Mouse (Mus musculus): ENCODE results near the gene Elk3.

Elk3 gene

GRCm38 (mm10) chr10:93283258-93283657, 27.7 kb downstream of the Elk3 start:
- POLR2A ChIA-PET = interaction anchor here (0.5 to 2.9 kb wide), 6 partner anchors 10 to 123 kb away, joined by 3 to 10 read pairs (median 4); partner anchors contain the start of gene Cdk17 (in 2 of the 4)
- CTCF ChIA-PET = interaction anchor here (0.6 to 1.8 kb wide), 26 partner anchors 8 to 535 kb away, joined by 3 to 14 read pairs (median 3); partner anchors contain the start of genes Cdk17 (in 2 of the 4), Cfap54 (in 1 of the 4) and Lta4h (in 1 of the 4)

GRCm38 (mm10) chr10:93282526-93282964, 28.4 kb downstream of the Elk3 start:
- POLR2A ChIA-PET = interaction anchor here (0.5 to 2.9 kb wide), 5 partner anchors 9 to 122 kb away, joined by 3 to 10 read pairs (median 4); partner anchors contain the start of gene Cdk17 (in 2 of the 4)
- CTCF ChIA-PET = interaction anchor here (0.6 to 1.8 kb wide), 26 partner anchors 9 to 536 kb away, joined by 3 to 14 read pairs (median 3); partner anchors contain the start of genes Cdk17 (in 2 of the 4), Cfap54 (in 1 of the 4) and Lta4h (in 1 of the 4)

GRCm38 (mm10) chr10:93281092-93281491, 29.8 kb downstream of the Elk3 start:
- CTCF ChIA-PET = interaction anchor here in 1 of 4 experiments (1.0 kb wide), 1 partner anchor 121 kb away, joined by 4 read pairs; the partner anchor contains the start of gene Cdk17

GRCm38 (mm10) chr10:93280586-93280985, 30.3 kb downstream of the Elk3 start:
- CTCF ChIA-PET = interaction anchor here in 1 of 4 experiments (1.0 kb wide), 1 partner anchor 120 kb away, joined by 4 read pairs; the partner anchor contains the start of gene Cdk17
- POLR2A ChIA-PET = interaction anchor here in 2 of 4 experiments (0.6 to 0.8 kb wide), 4 partner anchors 28 to 209 kb away, joined by 3 read pairs; no protein-coding TSS in a partner anchor

More at GRCm38 (mm10) chr10:93281092-93281491, 29.8 kb downstream of the Elk3 start:
- POLR2A ChIA-PET = interaction anchor here in 1 of 4 experiments (0.7 to 0.8 kb wide), 2 partner anchors 143 to 193 kb away, joined by 3 read pairs; no protein-coding TSS in a partner anchor

DNA sequence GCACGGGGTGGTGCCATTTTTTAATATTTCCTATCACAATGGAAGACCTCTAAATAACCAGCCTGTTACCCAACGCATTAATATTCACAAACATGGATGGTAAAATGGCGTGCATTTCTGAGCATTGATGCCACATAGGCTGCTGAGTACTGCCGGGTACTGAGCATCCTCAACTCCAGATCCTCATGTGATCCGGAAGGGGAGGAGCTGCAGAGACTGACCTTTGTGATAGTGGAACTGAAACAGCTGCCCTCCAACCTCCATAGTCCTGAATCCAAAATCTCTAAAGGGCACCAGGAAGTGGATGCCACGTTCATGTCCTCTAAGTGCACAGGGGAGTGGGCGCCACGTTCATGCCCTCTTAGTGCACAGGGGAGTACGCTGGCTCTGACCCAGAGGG, 31.9 kb downstream of the Elk3 start:
- ChIA-PET POLR2A (interaction anchor here in 3 of 4 experiments (0.6 to 4.9 kb wide), 58 partner anchors 8 to 880 kb away, joined by 3 to 28 read pairs (median 4); partner anchors contain the start of genes Cdk17 (in 3 of the 3), Cfap54 (in 1 of the 3) and Lta4h (in 1 of the 3)), CTCF (interaction anchor here in 2 of 4 experiments (0.5 to 1.5 kb wide), 7 partner anchors 85 to 540 kb away, joined by 3 to 5 read pairs (median 3); no protein-coding TSS in a partner anchor)

DNA sequence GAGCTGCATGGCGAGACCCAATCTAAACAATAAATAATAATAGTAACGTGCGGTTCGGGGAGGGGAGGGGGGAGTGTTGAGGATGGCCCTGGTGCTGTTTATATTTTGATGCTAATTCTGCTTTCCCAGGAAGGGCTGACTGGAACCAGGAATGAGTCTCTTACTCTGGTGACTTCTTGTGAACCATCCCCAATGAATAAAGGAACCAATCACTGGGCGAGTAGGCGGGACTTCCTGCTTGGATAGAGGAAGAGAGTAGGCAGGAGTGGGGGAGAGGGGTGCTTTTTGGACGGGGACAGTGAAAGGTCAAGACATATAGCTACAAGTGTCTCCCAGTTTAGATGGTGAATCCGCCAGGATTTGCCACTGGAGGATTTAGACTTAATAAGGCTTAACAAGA, 32.6 kb downstream of the Elk3 start:
- ChIA-PET POLR2A (interaction anchor here in 3 of 4 experiments (0.6 to 4.9 kb wide), 50 partner anchors 9 to 499 kb away, joined by 3 to 28 read pairs (median 4); partner anchors contain the start of genes Cdk17 (in 2 of the 3), Cfap54 (in 1 of the 3) and Lta4h (in 1 of the 3)), CTCF (interaction anchor here in 2 of 4 experiments (0.6 to 1.5 kb wide), 7 partner anchors 86 to 540 kb away, joined by 3 to 5 read pairs (median 3); no protein-coding TSS in a partner anchor)

DNA sequence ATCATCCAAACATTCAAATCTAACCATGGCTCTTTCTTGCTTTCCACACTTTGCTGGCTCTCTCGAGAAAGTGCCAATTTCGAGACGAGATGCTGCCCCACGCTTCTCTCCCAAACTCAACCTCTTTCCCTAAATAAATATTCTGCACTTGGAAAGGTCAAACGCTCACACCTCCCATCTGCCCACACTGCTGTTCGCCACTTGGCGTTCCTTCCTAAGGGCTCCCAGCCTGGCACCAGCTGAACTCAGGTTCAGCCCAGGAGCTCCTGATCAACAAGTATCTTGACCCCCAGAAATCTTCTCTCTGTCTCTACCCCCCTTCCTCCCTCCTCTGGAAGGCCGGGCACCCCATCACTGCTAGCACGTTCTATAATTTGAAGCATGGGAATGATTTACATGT, 34.1 kb downstream of the Elk3 start:
- ChIA-PET CTCF (interaction anchor here in 2 of 4 experiments (0.6 to 1.6 kb wide), 2 partner anchors 15 to 296 kb away, joined by 3 to 7 read pairs; no protein-coding TSS in a partner anchor), POLR2A (interaction anchor here in 3 of 4 experiments (0.7 to 4.9 kb wide), 20 partner anchors 8 to 214 kb away, joined by 3 to 28 read pairs (median 4); partner anchors contain the start of gene Cfap54 (in 1 of the 3))

DNA sequence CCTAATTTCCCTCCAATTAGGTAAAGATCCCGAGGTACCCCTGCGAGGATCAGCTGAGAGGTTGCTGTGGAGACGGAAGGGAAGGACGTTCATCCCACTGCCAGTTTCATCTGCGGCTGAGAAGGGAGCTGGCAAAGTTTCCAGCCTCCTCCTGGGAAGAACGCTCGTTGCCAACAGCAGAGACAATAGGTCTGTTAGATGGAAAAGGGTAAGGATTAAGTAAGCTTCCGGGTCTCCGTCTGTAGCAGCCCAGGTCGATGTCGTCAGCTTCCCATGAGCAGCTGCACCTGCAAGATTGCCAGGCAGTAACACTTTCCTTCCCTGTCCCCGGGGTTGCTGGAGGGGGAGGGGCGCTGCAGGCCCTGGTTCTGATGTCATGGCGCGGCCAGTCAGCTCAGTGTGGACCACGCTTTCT, 34.6 kb downstream of the Elk3 start:
- CTCF ChIA-PET = interaction anchor here in 3 of 4 experiments (0.6 to 1.6 kb wide), 4 partner anchors 14 to 296 kb away, joined by 3 to 7 read pairs (median 4); partner anchors contain the start of gene Cdk17 (in 1 of the 3)

DNA sequence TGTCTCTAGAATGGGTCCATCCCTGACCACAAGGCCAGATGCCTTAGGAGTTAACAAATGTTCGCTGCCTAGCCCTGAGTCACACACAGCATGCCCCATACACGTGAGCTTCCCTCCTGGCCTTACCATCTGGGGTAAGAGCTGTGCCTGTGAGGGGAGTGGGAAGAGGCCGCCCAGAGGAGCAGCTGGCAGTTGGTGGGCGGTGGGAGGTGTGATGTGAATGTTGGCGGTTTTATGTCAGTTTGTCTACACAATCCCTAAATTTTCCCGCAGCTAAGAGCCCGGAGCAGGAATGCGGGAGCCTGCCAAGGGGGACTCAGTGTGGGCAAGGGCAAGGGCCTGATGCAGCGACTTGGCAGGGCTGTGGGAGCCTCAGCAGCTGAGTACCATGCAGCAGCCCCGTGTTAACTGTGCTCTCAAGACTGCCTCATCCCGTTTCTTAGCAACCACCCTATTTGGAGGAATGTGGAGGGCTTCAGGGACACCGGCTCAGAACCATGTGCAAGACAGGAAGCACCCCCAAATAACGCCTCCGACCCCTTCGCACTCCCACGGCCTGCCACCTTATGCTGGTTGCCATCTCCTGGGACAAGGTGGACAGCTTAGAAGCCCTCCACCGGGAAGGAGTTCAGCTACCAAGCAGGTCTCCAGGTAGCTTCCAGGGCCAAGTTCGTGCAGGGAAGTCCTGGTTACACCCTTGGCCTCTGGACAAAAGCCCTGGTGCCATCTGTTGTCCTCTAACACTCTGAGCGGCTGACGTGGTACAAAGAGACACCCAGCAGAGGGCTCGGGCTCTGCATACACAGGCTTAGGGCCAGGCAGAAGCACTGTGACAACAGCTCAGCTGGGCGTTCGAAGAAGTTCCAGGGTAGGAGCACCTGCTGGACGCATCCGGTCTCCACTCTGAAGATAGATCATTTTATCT, 35.5 kb downstream of the Elk3 start:
- POLR2A ChIA-PET = interaction anchor here in 3 of 4 experiments (0.5 to 4.9 kb wide), 23 partner anchors 8 to 199 kb away, joined by 3 to 28 read pairs (median 4); no protein-coding TSS in a partner anchor

More for the DNA sequence above, 34.6 kb downstream of the Elk3 start:
- POLR2A ChIA-PET = interaction anchor here in 3 of 4 experiments (0.5 to 4.9 kb wide), 20 partner anchors 8 to 214 kb away, joined by 3 to 28 read pairs (median 4); no protein-coding TSS in a partner anchor

GRCm38 (mm10) chr10:93274277-93274696, 36.6 kb downstream of the Elk3 start:
- ChIA-PET POLR2A (interaction anchor here in 2 of 4 experiments (0.6 to 3.6 kb wide), 7 partner anchors 8 to 211 kb away, joined by 3 to 12 read pairs (median 5); no protein-coding TSS in a partner anchor), CTCF (interaction anchor here in 3 of 4 experiments (0.5 to 2.6 kb wide), 9 partner anchors 9 to 223 kb away, joined by 3 to 10 read pairs (median 4); no protein-coding TSS in a partner anchor)

More for the DNA sequence above, 35.5 kb downstream of the Elk3 start:
- CTCF ChIA-PET = interaction anchor here in 3 of 4 experiments (0.5 to 1.6 kb wide), 6 partner anchors 13 to 309 kb away, joined by 3 to 7 read pairs (median 3); partner anchors contain the start of gene Cdk17 (in 1 of the 3)

DNA sequence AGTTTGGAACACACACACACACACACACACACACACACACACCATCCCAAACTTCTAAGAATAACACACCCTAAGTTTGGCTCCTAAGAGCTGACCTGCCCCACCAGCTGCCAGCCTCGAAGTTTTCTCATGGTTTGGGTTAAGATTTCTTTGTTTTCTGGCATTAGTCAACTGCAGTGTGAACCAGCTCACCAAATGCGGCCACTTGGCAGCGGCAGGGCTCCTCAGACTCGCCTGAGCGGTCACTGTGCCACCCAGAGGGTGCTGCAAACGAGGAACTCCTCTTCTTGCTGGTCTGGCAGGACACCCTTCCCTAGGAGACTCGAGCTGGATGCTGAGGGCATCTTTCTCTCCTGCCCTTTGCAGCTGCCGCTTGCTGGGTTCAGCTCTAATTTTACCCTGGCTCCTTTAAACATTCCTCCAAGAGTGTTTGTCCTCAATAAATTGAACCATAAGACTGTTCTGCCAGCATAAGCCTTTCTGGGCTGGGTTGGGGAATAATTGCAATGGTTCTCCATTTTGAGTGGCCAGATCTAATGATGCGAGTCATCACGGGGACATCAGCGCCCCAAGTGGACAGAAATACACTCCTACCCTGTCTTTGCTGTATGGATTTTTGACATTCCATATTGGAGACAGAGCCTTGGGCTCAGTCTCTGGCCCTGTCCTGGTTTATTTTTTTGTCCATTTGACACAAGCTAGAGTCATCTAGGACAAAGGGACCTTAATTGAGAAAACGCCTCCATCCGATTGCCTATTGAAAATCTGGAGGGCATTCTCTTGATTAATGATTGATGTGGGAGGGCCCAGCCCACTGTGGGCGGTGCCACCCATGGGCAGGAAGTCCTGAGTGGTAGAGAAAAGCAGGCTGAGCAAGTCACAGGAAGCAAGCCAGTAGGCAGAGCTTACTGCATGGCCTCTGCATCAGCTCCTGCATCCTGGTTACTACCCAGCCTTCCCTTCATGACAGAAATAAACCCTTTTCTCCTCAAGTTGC, 37.7 kb downstream of the Elk3 start:
- POLR2A ChIA-PET = interaction anchor here (0.5 to 3.6 kb wide), 20 partner anchors 7 to 270 kb away, joined by 3 to 12 read pairs (median 4); partner anchors contain the start of gene Cdk17 (in 1 of the 4)
- CTCF ChIA-PET = interaction anchor here (0.5 to 2.6 kb wide), 24 partner anchors 9 to 546 kb away, joined by 3 to 10 read pairs (median 4); no protein-coding TSS in a partner anchor

DNA sequence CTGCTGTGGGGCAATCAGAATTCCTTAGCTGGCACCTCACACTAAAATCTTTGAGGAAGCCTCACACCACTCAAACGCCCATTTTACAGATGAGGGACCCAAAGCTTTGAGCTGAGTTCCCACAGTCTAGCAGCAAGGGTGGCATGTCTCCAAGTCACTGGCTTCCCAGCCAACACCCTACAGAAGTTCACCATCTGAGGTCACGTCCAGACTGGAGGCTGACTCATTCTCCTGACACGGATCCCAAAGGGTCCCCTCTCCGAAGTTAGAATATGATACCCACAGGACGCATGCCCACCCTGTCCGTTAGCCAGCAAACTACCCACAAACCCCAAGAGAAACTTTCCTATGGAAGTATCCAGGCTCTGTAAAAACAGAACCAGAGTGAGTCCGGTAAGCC, 39.1 kb downstream of the Elk3 start:
- ChIA-PET POLR2A (interaction anchor here (0.8 to 2.6 kb wide), 8 partner anchors 9 to 112 kb away, joined by 3 to 10 read pairs (median 5); partner anchors contain the start of gene Cdk17 (in 1 of the 4)), CTCF (interaction anchor here in 1 of 4 experiments (0.5 to 1.8 kb wide), 2 partner anchors 10 to 23 kb away, joined by 5 to 7 read pairs; no protein-coding TSS in a partner anchor)

DNA sequence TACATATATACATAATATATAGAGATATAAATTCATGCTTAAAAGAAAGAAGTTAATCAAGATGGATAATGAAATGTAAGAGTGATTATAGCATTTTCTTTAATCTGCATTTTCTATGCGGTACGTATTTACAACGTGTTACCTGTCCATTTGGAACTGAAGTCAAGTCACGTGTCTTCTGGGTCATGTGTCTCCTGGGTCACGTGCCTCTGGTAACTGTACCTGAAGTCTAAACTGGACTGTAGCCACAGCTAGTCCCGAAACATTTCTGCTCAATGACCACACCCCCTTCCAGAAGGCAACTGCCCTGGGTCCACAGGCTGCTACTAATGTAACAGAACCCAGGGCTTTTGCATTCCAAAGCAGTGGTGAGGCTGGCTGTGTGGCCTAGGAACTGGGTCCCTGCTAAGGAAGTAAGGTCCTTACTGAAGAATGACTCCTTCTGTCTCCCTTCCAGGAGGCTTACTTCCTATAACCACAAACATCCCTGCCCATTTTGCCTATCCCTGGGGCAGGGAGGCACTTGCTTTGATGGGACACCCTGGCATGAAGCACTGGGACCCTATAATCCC, 40.0 kb downstream of the Elk3 start:
- CTCF ChIA-PET = interaction anchor here in 1 of 4 experiments (0.9 kb wide), 1 partner anchor 21 kb away, joined by 3 read pairs; no protein-coding TSS in a partner anchor
- POLR2A ChIA-PET = interaction anchor here in 2 of 4 experiments (1.5 to 2.6 kb wide), 5 partner anchors 8 to 19 kb away, joined by 4 to 10 read pairs (median 6); no protein-coding TSS in a partner anchor

DNA sequence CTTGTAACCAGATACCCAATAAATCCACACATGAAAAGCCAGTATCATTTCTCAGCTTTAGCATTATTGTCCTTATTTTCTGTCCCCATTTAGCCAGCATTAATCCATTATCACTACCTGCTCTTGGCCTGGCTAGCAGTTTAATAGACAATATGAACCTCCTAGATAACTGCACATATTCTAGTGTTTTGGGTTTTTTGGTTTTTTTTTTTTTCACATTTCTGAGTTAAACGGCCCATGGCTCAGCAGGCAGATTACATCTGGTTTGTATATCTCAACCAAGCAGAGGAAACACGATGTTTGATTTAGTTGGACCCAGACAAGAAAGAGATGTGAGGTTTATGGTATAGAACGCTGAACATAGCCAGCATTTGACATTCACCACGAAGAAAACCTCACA, 41.2 kb downstream of the Elk3 start:
- CTCF ChIA-PET = interaction anchor here in 2 of 4 experiments (0.9 kb wide), 2 partner anchors 22 to 219 kb away, joined by 3 to 6 read pairs; no protein-coding TSS in a partner anchor

DNA sequence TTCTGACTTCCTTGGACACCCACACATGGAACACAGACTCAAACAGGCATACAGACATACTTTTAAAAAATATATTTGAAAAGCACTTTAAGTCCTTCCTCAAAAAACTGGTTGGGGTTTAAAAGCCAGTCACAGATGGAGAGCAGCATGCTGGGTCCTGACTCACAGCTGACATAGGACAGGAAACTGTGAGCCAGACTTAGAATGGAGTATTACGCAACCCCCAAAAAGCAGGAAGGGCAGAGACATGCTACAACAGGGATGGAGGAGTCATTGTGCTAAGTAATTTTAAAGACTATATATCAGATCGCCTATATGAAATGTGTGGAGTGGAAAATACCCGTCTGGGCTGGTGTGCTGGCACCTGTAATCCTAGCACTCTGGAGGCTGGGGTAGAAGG, 42.6 kb downstream of the Elk3 start:
- ChIA-PET CTCF (no interaction called here), POLR2A (interaction anchor here in 1 of 4 experiments (1.2 kb wide), 1 partner anchor 14 kb away, joined by 5 read pairs; no protein-coding TSS in a partner anchor)

More for the DNA sequence above, 41.2 kb downstream of the Elk3 start:
- POLR2A ChIA-PET = interaction anchor here in 1 of 4 experiments (1.5 kb wide), 1 partner anchor 10 kb away, joined by 4 read pairs; no protein-coding TSS in a partner anchor

Data from embryonic stem cell, embryonic (primary cell).